Mouse (Mus musculus) limb, embryonic 11.5 days (tissue): ENCODE data around the gene Cdca7. TPM values are rescaled to one million over a fixed set of nuclear protein-coding genes. Genes with fewer than 3 reads are reported as not detected.

ENCODE experiments used
- ATAC-seq: fragments of 200-750 bp; cut with Nextera tagmentation; 2 replicates; pipeline ENCODE4 v1.8.0; 2017; ENCODE audit warnings: low read depth; ENCODE audit not compliant: insufficient number of reproducible peaks, low FRiP score, low TSS enrichment
- DNase-seq: peaks from one replicate; pipeline ENCODE4 v3.0.0-alpha.2; 2015; ENCODE audit warnings: low spot score
- H3K27ac ChIP-seq: fragments of 300-500 bp; sonication (generic); replicated peaks from 2 replicates; pipeline ENCODE4 v1.5.1; 2014; ENCODE audit warnings: low read depth, mild to moderate bottlenecking, low read length
- H3K27me3 ChIP-seq: fragments of 300-500 bp; sonication (generic); 2 replicates; pipeline ENCODE4 v1.6.1; 2014; ENCODE audit warnings: mild to moderate bottlenecking, low read length, mixed read lengths; ENCODE audit not compliant: control insufficient read depth, insufficient read depth
- H3K36me3 ChIP-seq: fragments of 300-500 bp; sonication (generic); 2 replicates; pipeline ENCODE4 v1.6.1; 2014; ENCODE audit warnings: mild to moderate bottlenecking, low read length, moderate library complexity, mixed read lengths; ENCODE audit not compliant: control insufficient read depth, insufficient read depth
- H3K4me1 ChIP-seq: fragments of 300-500 bp; sonication (generic); 2 replicates; pipeline ENCODE4 v1.6.1; 2014; ENCODE audit warnings: low read length, mixed read lengths; ENCODE audit not compliant: control insufficient read depth, insufficient read depth
- H3K4me2 ChIP-seq: fragments of 300-500 bp; sonication (generic); 2 replicates; pipeline ENCODE4 v1.6.1; 2014; ENCODE audit warnings: low read depth, mild to moderate bottlenecking, moderate library complexity; ENCODE audit not compliant: severe bottlenecking
- H3K4me3 ChIP-seq: fragments of 300-500 bp; sonication (generic); 2 replicates; pipeline ENCODE4 v1.5.1; 2014; ENCODE audit warnings: low read depth, low read length
- H3K9ac ChIP-seq: fragments of 300-500 bp; sonication (generic); 2 replicates; pipeline ENCODE4 v1.6.1; 2014; ENCODE audit warnings: mild to moderate bottlenecking, low read length
- H3K9me3 ChIP-seq: fragments of 300-500 bp; sonication (generic); 2 replicates; pipeline ENCODE4 v1.6.1; 2016; ENCODE audit warnings: low read length; ENCODE audit not compliant: control insufficient read depth
- WGBS: fragments of 180-500 bp; shearing (Covaris S2); extraction: QIAGEN DNeasy Blood & Tissue Kit; methylation state at CpG from one replicate; pipeline ENCODE4 v1.1.7; 2014; 5-methylcytosine and 5-hydroxymethylcytosine counted together
- polyA plus RNA-seq: library from polyadenylated mRNA; unstranded; fragments of >200 nt; fragmentation: Nextera tagmentation; extraction: Ambion mirVana; gene quantifications from 2 replicates; pipeline ENCODE4 v1.2.1, GENCODE M21; 2014

Gene Cdca7
- polyA plus RNA-seq, 1 experiment from 2014 or later, result 278 TPM

- Histone ChIP-seq H3K9me3 (no peaks in the 10 kb centered on the region), H3K4me1 (no peaks in the 10 kb centered on the region), H3K4me2 (no peak overlapping the region), H3K4me3 (no peak overlapping the region), H3K36me3 (no peaks in the 10 kb centered on the region), H3K27me3 (no peaks in the 10 kb centered on the region), H3K9ac (no peak overlapping the region), H3K27ac (no peak overlapping the region)
- WGBS, result 60% methylated on average over 5 of the region's 5 CpGs
- ATAC-seq (no peak), DNase-seq (no peak)
Observed at GRCm38 (mm10) chr2:72446615-72447014, 29.3 kb upstream of the Cdca7 start.

GRCm38 (mm10) chr2:72453563-72453962, 22.4 kb upstream of the Cdca7 start:
- no peak overlapping the region for H3K9ac ChIP-seq
- 0 out of 2 replicates have a peak, but pooled peaks cover 5% of the 10 kb centered on the region for H3K4me1 ChIP-seq
- ATAC-seq (no peak), DNase-seq (no peak)
- H3K36me3 ChIP-seq, result no peaks in the 10 kb centered on the region
- WGBS, result 32% methylated on average over 3 of the region's 3 CpGs
- no peak overlapping the region for H3K4me3 ChIP-seq
- no peaks in the 10 kb centered on the region for H3K9me3 ChIP-seq
- no peaks in the 10 kb centered on the region for H3K27me3 ChIP-seq
- no peak overlapping the region for H3K27ac ChIP-seq
- H3K4me2 ChIP-seq, result no peak overlapping the region

DNA sequence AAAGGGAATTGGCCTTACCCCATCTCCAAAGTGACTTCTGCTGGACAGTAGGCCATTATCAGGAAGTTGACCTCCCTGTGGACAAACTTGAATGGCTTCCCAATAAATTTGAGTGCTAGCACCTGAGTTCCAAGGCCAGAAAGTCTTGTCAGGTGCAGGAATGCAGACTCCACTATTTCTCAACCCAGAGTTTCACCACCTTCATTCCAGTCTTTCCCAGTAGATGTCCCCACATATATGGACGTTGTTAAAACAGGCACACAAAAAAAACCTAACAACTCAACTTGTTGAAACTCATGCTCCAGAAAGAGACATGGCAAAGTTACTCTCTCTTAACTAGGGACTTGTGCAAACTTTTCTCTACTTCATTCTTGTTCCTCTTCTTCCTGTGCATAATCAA, 19.8 kb upstream of the Cdca7 start:
- WGBS, result 70% methylated on average over 1 of the region's 1 CpGs
- H3K9me3 ChIP-seq, result no peaks in the 10 kb centered on the region
- H3K36me3 ChIP-seq, result no peaks in the 10 kb centered on the region
- H3K27me3 ChIP-seq, result no peaks in the 10 kb centered on the region
- H3K4me2 ChIP-seq, result no peak overlapping the region
- ATAC-seq, result no peak
- no peak overlapping the region for H3K27ac ChIP-seq
- H3K4me3 ChIP-seq, result no peak overlapping the region
- no peak for DNase-seq
- no peak overlapping the region for H3K9ac ChIP-seq
- H3K4me1 ChIP-seq, result 0 out of 2 replicates have a peak, but pooled peaks cover 5% of the 10 kb centered on the region

- Histone ChIP-seq H3K9ac (no peak overlapping the region), H3K4me1 (no peaks in the 10 kb centered on the region), H3K9me3 (no peaks in the 10 kb centered on the region), H3K27ac (no peak overlapping the region), H3K36me3 (no peaks in the 10 kb centered on the region), H3K4me3 (no peak overlapping the region), H3K27me3 (no peaks in the 10 kb centered on the region), H3K4me2 (no peak overlapping the region)
- WGBS, result 10% methylated on average over 7 of the region's 7 CpGs
- ATAC-seq (no peak), DNase-seq (no peak)
Observed at GRCm38 (mm10) chr2:72464376-72465014, 11.5 kb upstream of the Cdca7 start.

DNA sequence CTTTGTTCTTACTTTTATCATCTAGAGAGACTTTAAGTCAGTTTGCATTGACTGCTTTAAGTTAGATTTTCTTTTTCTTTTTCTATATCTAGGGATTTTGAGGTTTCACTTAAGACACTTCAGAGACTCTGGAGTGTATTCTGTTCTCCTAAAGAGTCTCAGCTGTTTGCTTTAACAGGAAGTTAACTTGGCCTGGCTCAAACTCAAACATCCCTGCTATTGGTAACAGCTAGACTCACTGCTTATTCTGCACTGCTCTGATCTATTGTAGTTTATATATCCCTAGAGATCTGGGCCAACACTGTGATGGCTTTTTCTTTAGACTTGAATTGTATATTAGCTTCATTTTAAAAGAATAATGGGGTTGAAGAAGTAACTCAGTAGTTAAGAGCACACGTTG, 8.4 kb upstream of the Cdca7 start:
- no peak for DNase-seq
- Histone ChIP-seq H3K4me3 (no peak overlapping the region), H3K9me3 (no peaks in the 10 kb centered on the region), H3K27ac (no peak overlapping the region), H3K27me3 (no peaks in the 10 kb centered on the region), H3K36me3 (no peaks in the 10 kb centered on the region), H3K4me2 (no peak overlapping the region), H3K4me1 (no peaks in the 10 kb centered on the region), H3K9ac (no peak overlapping the region)
- 96% methylated on average over 1 of the region's 1 CpGs for WGBS
- no peak for ATAC-seq

DNA sequence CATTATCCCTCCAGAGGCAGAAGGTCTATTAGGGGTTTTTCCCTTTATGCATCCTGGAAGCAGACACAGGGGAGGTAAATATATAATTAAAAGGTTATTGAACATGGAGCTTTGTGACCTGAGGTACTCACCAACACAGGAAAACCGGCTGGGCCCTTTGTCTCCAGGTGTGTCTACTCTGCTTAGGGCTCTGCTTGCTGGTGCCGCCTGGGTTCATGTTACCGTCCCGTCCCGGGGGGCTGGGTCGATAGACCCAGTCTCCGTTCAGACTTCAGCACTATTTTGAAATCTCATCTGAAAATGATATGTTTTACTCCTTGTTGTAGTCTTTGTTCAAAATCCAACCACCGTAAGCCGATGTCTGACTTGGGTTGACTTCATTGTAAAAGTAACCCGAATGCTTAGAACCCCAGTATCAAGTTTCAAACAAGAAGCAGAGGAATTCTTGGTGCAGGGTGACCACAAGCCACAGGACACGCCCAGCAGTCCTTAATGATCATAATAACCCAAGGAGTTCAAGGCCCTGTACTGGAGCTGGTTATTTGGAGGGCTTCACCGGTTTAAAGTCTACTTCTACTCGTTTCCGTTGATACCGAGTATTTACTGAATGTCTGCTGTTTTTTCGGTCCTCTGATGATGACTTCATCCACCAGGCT, 4.4 kb upstream of the Cdca7 start:
- H3K27ac ChIP-seq, result no peak overlapping the region
- H3K4me2 ChIP-seq, result no peak overlapping the region

GRCm38 (mm10) chr2:72474531-72475287, 1.2 kb upstream of the Cdca7 start:
- H3K27me3 ChIP-seq, result no peaks in the 10 kb centered on the region
- no peaks in the 10 kb centered on the region for H3K36me3 ChIP-seq
- H3K9me3 ChIP-seq, result no peaks in the 10 kb centered on the region
- H3K4me2 ChIP-seq, result no peak overlapping the region
- 47% methylated on average over 7 of the region's 7 CpGs for WGBS
- ATAC-seq (no peak), DNase-seq (no peak)
- no peak overlapping the region for H3K4me3 ChIP-seq
- no peak overlapping the region for H3K9ac ChIP-seq
- H3K27ac ChIP-seq, result no peak overlapping the region
- H3K4me1 ChIP-seq, result peaks cover 10% of the 10 kb centered on the region

More for the DNA sequence above, 4.4 kb upstream of the Cdca7 start:
- no peak for ATAC-seq
- Histone ChIP-seq H3K4me1 (no peaks in the 10 kb centered on the region), H3K9ac (no peak overlapping the region), H3K4me3 (no peak overlapping the region), H3K9me3 (no peaks in the 10 kb centered on the region), H3K27me3 (no peaks in the 10 kb centered on the region), H3K36me3 (no peaks in the 10 kb centered on the region)
- 44% methylated on average over 16 of the region's 16 CpGs for WGBS
- DNase-seq, result peak; percentile 50

- no peaks in the 10 kb centered on the region for H3K9me3 ChIP-seq
- H3K4me3 ChIP-seq, result peak overlapping the region; percentile 76
- H3K27ac ChIP-seq, result peak overlapping the region; percentile 89
- ATAC-seq, result no peak
- H3K4me1 ChIP-seq, result peaks cover 10% of the 10 kb centered on the region
- WGBS, result 0% methylated on average over 7 of the region's 7 CpGs
- peaks cover 5% of the 10 kb centered on the region for H3K36me3 ChIP-seq
- H3K4me2 ChIP-seq, result peak overlapping the region; percentile 51
- no peak for DNase-seq
- no peaks in the 10 kb centered on the region for H3K27me3 ChIP-seq
- peak overlapping the region; percentile 93 for H3K9ac ChIP-seq
Observed at GRCm38 (mm10) chr2:72475423-72475796, 549 bp upstream of the Cdca7 start.
